Mouse (Mus musculus): ENCODE results near the gene Cby1.
"Not testable (repeated sequence)": the region's sequence is repeated elsewhere in the genome, so short reads cannot be mapped to it uniquely, and the experiment has no call there.

Cby1 gene

DNA sequence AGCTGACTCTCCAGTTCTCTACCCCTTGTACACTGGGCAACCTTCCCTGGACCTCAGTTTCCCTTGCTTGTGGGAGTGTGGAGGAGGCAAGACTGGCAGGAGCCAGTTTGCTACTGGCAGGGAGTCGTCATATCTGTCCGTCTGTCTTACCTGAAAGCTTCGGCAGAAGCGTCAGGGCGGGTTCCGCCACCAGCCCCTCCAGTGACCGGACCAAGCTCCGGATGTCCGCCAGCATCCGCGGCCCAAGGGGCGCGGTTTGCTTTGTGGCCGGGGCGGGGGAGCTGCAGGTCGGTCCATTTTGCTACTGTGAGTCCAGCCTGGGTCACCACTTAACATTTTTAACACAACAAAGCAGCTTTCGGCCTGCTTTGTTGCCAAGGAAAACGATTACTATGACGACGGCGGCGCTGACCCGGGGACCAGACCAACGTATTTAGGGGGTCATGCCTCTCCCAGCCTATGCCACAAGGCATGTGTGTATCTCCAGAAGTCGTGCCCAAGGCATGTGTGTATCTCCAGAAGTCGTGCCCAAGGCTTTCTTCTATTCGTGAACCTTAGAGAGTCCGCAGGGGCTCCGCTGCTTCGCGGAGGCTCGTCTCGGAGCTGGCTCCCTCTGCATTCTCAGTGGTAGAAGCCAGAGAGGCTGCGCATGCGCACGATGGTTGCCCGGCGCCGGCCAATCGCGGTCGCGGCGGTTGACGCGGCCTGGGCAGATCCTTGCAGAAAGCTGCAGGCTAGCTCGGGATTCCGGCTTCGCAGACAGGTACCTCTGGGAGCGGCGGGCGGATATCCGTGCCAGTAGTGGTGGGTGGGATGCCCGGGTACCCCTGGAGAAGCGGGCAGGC lies at the start of gene Cby1, which contains the start of gene Fam227a:
Gene Cby1 (plus strand): TSS at position 669 of the 845 bp plus-strand sequence.
Gene Fam227a (minus strand): TSS at position 426 of the 845 bp plus-strand sequence.
- peak; percentile 79 for DNase-seq (ENCODE audit: low read depth, low spot score)

DNA sequence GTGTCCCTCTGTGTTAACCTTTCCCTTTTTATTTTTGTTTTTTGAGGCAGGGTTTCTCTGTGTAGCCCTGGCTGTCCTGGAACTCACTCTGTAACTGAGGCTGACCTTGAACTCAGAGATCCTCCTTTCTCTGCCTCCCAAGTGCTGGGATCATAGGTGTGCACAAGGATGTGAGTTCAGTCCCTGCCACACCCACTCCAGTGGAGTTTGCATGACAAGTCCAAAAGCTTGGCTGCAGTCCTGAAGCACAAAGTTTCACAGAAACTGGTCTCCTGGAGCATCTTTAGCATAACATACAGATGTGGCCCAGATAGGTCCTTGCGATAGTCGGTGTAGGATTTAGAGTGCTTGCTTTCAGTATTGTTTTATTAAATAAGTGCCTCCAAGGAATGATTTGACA lies 49.8 kb upstream of the Cby1 start:
- DNase-seq (ENCODE audit: low read depth, low spot score) = no peak

DNA sequence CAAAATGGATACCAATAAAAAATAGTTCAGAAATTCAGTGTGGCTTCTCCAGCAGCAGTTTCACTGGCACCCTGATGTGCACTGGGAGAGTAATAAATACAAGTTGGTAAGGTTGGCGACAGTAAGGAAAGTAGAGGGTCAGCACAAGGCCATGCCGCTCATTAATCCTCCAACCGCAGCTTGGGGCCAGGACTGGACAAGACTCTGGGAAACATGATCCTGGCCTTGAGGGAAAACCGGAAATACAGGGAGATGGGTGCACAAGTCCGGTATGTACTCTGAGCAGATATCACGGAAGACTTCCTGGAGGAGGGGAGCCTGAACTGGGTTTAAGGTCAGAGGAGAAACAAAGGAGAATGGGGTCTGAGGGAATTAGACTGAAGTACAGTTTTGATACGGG lies 43.5 kb upstream of the Cby1 start:
- DNase-seq (ENCODE audit: low read depth, low spot score) = no peak

DNA sequence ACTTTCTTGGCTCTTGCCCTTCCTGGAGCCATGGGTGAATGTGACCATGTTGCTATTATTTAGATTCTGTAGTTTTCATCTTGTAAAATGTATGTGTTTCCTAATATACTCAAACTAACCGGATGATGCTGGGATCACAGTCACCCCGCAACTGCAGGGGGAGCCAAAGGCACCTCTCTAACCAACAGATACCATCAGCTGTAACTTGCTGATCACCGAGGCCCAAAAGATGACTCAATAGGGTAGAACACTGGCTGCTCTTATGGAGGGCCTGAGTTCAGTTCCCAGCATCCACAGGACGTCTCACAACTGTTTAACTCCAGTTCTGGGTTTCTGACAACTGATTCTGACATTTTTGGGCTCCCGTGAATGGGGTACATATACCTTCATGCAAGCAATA lies 42.3 kb upstream of the Cby1 start:
- DNase-seq (ENCODE audit: low read depth, low spot score) = no peak

DNA sequence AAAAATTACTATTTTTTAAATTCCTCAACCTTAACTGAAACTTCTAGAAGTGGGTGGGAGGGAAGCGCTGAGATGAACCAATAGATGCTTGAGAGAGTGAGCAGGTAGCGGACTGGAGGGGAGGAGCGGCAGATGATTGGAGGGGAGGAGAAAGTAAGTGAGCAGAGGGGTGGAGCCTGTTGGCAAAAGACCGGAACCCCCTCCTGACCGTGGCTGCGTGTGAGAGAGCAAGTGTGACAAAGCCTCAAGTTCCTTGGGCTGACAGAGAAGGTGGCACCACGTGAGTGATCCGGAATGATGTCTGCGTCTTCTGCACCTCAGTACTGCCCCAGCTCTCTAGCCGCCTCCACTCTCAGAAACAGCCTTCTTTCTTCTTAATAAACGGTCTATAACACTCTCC lies 41.9 kb upstream of the Cby1 start:
- DNase-seq (ENCODE audit: low read depth, low spot score) = no peak

DNA sequence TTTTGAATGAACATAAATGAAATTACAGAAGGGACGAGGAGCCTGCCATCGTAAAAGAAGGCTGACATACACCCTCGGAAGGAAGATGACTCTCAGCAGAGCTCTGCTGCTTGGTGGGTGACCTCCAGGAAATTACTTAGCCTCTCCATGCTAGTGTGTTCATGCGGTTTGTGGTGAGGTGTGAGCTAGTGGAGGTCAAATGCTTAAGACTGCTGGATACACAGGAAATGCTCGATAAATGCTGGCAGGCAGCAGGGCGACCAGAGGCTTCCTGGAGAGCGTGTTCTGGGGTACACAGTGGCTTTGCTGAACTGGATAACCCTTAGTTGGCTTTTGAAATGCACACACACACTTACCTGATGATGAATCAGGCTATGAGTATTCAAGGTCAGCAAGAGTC lies 40.5 kb upstream of the Cby1 start:
- DNase-seq (ENCODE audit: low read depth, low spot score) = no peak

DNA sequence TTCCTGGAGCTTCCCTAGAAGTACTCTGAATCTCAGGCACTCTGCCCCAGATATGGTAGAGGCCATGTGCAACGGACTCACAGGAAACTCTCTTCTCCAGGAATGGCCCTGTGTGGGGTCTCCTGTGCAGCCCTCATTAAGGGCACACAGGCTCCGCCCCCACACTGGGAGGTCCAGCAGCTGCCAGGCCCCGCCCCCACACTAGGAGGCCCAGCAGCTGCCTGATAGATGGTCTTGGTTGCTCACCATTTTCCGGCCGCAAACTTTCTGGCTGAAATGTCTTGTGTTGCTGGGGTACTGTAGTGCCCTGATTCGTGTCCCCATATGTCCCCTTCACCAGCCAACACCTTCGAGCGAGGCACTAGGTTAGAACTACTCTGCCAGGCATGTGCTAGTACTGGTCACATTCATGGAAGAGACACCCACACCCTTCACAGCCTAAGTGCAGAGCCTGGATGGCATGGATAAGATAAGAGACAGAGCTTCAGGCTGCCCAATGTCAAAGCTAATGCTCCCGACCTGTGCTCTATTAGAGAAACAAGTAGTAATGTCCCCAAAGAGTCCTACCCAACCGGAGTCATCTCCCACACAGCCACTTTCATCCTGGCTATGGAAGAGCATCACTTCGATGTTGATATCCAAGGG lies 39.1 kb upstream of the Cby1 start:
- no peak for DNase-seq (ENCODE audit: low read depth, low spot score)

DNA sequence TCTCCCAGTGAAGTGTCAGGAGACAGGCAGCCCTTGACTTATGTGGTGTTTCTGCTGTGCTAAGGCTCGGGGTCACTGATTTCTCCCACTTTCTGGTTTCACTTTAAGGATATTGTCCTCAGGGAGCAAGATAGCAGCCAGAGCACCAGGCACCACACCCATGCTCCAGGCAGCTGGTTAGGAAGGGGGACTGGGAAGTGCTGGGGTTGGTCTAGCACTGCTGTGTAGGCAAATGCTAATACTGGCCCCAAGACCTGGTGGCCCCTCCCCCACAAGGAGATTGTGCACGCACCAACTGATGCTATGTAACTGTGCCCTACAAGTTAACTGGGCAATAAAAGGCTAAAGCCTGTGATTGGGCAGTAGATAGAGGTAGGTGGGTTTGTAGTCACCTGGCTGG lies 28.5 kb upstream of the Cby1 start:
- no peak for DNase-seq (ENCODE audit: low read depth, low spot score)

DNA sequence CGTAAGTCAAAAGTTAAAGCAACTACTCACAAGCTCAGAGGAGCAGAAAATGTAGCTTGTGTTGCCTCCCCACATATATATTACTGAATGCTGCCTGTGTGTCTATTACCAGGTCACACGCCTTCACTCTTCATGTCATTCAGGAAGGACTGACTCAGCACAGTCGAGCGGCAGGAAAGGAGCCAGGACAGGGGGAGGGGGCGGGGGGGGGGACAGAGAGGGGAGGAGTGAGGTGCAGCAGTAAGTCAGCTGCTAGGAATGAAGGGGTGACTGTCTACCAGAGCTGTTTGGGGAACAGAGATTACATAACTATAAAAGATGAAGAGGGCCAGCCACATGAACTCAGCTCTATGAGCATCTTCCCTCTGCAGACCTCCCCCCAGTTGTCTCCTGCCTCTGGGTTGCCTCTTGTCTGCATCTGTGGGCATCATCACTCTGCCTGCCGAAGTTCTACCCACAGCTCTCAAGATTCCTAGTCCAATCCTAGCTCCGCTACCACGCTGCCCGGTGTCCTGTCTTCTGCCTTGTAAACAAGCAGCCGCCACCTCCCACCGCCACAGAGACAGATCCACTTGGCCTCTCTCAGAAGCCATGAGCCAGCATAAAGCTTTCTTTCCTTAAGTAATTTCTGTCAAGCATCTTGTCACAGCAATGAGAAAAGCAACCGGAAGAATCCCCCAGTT lies 17.7 kb upstream of the Cby1 start:
- no peak for DNase-seq (ENCODE audit: low read depth, low spot score)

DNA sequence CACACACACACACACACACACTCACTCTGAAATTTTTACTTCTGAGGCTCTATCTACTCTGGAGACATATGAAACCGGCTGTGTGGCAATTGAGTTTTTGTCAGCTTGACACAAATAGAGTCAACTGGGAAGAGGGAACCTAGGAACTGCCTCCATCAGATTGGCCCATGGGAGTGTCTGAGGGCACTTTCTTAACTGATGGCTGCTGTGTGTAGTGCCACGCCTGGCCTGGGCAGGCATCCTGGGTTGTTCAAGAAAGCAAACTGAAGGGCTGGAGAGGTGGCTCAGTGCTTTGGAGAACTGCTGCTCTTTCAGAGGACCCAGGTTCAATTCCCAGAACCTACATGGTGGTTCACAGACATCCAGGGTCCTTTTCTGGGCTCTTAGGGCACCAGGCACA lies 13.5 kb upstream of the Cby1 start:
- DNase-seq (ENCODE audit: low read depth, low spot score) = no peak

DNA sequence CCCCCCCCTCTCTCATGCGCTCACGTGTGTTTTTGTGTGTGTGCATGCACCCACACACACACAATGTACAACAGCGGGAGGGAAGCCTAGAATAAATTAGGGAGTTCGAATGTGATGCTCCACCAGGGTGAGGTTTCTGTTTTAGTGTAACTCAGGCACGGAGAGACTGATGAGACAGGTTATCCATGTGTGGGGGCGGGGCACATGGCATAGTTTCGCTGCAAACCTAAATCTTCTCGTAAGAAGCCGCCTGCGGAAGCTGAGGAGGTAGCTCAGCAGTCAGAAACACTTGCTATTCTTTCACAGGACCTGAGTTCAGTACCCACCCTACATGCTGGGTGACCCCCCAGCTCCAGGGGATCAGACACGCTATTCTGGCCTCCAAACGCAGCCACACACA lies 10.9 kb upstream of the Cby1 start:
- DNase-seq (ENCODE audit: low read depth, low spot score) = no peak

DNA sequence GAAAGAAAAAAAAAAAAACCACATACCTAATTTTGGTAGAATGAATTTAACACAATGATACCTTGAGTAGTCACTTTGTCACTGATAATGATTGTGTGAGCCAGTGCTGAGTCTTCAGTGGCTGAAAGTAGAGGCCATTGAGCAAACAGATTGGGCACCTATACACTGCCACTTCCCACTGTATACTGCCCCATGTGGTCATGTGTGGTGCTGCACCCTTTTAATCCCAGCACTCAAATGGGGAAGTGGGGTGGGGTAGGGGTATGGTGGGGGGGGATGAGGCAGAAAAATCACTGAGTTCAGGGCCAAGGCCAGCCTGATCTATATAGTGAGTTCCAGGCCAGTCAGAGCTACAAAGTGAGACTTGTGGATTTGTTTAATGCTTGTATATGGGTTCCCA lies 8.4 kb upstream of the Cby1 start:
- DNase-seq (ENCODE audit: low read depth, low spot score) = no peak

DNA sequence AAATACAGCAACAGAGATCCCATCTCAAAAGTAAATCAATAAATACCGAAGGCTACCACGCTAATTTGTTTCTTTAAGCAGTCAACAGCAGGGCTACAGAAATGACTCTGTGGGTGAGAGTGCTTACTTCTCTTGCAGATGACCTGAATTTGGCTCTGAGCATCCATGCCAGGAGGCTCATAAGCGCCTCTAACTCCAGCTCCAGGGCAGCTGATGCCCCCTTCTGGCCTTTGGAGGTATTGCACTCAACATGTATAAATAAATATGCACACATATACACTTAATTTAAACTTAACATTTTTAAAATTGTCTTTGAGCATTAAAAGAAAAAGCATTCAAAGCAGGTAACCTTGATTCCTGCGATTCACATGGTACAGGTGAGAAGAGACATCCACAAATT lies 7.5 kb upstream of the Cby1 start:
- no peak for DNase-seq (ENCODE audit: low read depth, low spot score)

DNA sequence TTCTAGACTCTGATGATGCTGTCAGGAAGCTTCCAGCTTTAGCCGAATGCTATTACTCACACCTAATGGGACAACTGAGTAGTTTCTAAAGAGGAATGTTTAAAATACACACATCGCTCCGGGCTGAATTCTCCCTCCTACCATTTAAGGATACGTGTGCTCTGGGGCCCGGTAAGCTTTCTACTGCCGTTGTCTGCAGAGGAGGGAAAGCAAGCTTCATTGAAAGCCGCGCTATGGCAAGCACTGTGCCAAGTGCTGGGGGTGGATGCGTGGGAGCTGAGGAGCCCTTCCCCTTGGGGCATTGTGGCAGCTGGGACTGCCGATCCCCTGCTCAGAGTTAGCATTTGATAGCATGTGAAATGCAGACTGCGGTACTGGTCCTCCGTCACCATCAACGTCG lies 2.5 kb upstream of the Cby1 start:
- no peak for DNase-seq (ENCODE audit: low read depth, low spot score)

DNA sequence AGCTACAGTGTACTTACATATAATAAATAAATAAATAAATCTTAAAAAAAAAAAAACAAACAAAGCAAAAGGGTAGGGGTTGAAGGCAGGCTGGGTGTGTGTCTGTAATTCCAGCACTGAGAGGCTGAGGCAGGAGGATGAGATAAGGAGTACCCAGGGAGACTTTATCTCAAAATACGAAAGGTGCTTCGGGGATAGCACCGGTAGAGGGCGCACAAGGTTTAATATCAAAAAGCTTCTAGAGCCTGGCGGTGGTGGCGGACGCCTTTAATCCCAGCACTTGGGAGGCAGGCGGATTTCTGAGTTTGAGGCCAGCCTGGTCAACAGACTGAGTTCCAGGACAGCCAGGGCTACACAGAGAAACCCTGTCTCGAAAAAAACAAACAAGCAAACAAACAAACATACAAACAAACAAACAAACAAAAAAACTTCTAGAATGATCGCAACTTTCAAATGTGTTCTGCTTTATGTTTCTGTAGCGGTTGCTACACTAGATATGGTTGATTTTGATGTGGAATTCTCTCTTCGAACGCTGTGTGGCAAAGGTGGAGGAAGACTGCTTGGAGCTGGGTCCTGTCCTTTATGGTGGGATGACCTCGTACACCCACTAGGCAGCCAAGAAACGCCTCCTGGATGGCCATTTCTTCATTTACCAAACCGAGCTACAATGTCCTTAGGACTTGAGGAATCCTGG lies 1.0 kb upstream of the Cby1 start:
- peak; percentile 40 for DNase-seq (ENCODE audit: low read depth, low spot score)

DNA sequence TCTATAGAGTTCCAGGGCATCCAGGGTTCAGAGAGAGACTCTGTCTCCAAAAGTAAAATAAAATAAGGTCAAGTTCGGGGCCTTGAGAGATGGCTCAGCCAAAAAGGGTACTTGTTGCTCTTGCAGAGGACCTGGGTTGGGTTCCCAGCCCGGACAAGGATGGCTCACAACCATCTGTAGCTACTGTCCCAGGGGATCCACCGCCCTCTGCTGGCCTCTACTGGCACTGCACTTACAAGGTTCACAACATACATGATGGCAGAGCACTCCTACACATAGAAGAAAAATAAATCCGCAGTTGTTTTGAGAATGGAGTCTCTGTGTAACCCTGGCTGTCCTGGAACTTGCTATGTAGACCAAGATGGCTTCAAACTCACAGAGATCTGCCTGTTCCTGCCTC lies 2.9 kb downstream of the Cby1 start:
- no peak for DNase-seq (ENCODE audit: low read depth, low spot score)

DNA sequence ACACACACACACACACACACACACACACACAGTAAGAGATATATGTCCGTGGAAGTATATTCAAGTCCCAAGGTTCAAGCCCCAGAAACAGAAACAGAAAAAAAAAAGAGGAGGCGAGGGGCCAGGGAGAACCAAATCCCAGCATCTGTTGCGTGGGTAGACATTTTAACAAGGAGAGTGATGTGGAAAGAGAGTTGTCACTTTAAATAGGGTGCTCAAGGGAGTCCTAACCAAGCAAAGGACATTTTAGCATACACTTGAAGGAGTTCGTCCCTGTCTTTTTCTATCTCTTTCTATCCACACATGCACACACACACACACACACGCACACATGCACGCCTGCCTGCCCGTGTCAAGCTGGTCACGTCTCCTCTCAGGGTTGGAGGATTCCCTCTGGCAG lies 5.7 kb downstream of the Cby1 start:
- DNase-seq (ENCODE audit: low read depth, low spot score) = no peak

DNA sequence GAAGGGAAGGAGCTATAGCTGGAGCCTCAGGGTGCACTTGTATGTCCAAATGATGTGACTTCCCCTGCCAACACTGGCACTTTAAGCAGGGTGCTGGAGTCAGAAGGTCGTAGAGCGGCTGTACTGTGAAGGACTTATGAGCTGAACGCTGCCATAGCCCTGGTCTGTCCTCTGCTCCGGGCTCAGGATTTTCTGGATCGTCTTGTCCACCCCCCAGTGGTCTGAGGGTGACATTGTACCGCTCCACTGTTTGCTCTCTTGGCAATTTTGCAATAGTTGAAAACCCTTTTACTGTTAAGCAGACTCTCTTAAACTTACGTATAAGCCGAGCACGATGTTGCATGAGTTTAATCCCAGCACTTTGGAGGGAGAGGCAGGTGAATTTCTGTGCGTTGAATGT lies 10.2 kb downstream of the Cby1 start:
- no peak for DNase-seq (ENCODE audit: low read depth, low spot score)

DNA sequence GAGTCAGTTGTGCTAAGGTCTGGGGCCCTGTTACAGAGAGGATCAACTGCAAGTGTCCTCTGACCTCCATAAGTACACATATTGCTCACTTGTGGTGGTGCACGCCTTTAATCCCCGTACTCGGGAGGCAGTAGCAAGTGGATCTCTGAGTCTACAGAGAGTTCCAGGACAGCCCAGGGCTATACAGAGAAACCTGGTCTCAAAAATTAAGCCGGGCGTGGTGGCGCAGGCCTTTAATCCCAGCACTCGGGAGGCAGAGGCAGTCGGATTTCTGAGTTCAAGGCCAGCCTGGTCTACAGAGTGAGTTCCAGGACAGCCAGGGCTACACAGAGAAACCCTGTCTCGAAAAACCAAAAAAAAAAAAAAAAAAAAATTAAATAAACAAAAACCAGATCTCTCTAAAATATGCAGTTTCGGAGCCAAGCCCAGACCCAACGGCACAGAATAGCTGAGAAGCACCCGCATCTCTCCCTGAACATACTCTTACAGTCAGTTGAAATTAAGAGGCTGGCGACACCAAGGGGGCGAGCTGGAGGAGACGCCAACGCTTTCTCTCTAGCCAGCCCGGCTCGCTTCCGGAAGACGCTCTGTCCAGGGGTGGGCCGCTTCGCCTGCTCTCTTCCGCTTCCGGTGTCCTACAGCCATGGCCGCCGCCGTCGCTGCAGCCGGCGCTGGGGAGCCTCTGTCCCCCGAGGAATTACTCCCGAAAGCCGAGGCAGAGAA lies 11.4 kb downstream of the Cby1 start, which contains the start of gene Tomm22:
Gene Tomm22 (plus strand): TSS at position 613 of the 723 bp plus-strand sequence.
- peak; percentile 87 for DNase-seq (ENCODE audit: low read depth, low spot score)

DNA sequence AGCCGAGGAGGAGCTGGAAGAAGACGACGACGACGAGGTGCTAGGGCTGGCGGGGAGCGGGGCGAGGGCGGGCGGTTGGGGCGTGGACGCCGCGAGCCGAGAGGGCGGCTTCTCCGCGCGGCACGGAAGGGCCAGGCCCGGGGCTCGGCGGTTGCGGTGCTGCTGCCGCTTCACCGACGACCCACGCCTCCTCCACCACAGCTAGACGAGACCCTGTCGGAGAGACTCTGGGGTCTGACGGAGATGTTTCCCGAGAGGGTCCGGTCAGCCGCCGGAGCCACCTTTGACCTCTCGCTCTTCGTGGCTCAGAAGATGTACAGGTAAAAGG lies 11.9 kb downstream of the Cby1 start:
- DNase-seq (ENCODE audit: low read depth, low spot score) = no peak

DNA sequence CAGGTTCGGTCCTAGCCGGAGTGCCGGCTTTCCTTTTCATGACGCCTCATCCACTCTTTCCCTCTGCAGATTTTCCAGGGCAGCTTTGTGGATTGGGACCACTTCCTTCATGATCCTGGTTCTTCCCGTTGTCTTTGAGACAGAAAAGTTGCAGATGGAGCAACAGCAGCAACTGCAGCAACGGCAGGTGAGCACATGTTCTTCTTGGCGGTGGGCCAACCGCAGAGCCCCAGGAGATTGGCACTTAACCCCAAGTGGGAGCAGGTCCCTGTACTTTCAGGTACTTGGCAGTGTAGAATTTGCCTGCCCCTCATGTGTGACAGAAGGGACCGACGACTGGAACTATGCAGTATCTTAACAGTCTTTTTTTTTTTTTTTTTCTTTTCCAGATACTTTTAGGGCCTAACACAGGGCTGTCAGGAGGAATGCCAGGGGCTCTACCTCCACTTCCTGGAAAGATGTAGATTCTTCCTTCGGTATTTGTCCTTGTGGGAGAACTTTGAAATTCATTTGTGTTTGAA lies 12.9 kb downstream of the Cby1 start:
- DNase-seq (ENCODE audit: low read depth, low spot score) = not testable (repeated sequence)

All from brain, embryonic 18.5 days (tissue).